Mouse (Mus musculus) cerebellum, postnatal 25 days (tissue): Measurements from ENCODE around the gene Onecut1.

Experiments
- DNase-seq, 2 experiments: peaks; one replicate each; pipeline ENCODE4 v3.0.0; 2021; ENCODE audit warnings: mixed read lengths in 2 of 2

Gene Onecut1

DNA sequence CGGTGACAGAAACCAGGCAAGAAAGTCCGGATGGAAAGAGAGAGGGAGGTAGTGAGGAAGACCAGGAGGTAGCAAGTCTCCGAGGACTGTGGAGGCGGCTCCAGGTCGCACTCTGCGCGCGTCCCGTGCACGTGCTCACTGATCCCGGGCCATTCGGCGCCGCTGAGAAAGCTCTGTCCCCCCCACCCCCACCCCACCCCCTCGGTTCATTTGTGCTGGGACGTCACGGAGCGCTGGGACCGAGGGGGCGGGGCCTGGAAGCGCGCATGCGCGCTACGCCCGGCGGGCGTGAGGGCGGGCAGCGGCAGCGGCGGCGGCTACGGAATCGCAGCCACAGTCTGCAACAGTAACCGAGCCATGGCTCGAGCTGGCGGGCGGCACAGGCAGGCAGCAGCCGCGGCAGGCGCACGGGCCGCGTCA, at the start of gene Onecut1:
Gene Onecut1 (plus strand): TSS at position 361 of the 420 bp plus-strand sequence.
- peak; percentile 67 to 81 for DNase-seq

DNA sequence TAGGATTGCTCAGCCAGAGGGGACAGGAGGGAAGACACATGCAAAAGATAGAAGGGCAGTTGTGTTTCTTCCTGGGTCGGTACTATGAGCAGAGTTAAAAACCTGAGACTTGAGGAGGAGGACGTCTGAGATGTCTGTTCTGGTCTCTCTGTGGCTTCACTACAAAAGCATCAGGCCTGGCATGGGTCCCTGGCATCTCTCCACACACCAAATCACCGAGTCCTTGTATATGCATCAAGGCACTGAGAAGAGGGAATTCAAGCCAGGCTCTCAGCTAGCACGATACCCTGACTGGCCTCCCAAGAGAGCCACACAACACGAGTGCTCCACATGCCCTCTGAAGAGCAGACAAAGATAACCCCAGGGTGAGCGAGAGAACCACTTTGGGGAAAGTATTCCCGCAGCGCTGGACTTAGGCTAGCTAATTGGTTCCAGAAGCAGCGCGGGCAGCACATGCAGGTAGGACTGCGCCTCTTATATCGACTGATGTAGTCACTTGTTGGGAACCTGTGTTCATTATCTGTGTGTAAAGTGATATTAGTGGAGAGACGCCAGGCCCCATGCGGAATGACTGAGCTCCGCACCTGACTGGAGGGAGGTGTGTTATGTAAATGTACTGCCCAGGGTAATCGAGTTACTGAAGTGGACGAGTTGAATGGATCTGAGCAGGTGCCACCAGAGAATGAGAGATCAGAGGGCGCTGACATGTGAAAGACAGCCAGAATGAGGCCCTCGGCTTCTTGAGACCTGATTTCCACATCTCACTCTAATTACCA, 41.8 kb upstream of the Onecut1 start:
- DNase-seq, result peak; percentile 20 to 49

DNA sequence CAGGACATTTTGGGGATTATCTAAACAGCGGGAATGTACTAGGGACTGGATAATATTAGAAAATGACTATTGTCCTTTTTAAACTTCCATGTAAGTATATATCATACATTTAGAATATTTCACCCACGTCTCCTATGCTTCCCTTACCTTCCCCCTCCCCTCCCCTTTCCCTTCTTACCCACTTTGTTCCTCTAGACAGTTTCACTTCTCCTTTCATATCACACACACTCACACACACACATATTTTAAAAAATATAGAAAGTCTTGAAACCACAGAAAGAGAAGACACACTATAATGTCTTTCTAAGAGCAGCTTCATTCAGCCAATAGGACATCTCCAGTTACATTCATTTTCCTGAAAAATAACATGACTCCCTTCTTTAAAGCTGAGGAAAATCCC, 36.6 kb upstream of the Onecut1 start:
- DNase-seq, result no peak

DNA sequence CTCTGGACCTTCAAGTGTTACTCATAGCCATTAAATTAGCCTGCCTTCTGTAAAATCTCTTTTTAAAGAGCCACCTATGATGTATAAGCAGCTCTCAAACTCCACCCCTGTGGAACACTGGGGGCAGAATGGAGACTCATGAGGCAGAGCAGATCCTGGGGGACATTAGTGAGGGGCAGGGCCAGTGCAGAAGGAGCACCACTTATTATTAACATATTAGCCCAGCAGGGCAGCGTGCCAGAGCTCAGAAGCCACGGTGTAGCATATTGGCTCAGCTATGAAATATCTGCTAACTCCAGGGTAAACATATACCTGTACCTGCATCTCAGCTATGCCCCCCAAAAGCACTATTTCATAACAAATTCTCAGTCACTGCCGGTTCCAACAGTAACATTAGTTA, 32.5 kb upstream of the Onecut1 start:
- no peak for DNase-seq

DNA sequence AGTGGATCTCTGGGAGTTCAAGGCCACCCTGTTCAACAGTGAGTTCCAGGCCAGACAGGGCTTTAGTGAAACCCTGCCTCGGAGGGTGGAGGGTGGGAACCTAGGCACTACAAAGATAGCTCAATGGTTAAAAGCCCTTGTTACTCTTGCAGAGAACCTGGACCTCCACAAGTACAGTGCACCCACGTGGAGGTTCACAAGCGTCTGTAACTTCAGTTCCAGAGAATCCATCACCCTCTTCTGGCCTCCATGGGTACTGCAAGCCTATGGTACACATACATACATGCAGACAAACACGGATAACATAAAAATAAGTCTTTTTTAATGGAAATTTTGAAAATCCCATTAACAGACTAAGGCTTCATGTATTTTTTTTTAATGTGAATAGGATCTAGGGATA, 18.8 kb upstream of the Onecut1 start:
- DNase-seq, result no peak

DNA sequence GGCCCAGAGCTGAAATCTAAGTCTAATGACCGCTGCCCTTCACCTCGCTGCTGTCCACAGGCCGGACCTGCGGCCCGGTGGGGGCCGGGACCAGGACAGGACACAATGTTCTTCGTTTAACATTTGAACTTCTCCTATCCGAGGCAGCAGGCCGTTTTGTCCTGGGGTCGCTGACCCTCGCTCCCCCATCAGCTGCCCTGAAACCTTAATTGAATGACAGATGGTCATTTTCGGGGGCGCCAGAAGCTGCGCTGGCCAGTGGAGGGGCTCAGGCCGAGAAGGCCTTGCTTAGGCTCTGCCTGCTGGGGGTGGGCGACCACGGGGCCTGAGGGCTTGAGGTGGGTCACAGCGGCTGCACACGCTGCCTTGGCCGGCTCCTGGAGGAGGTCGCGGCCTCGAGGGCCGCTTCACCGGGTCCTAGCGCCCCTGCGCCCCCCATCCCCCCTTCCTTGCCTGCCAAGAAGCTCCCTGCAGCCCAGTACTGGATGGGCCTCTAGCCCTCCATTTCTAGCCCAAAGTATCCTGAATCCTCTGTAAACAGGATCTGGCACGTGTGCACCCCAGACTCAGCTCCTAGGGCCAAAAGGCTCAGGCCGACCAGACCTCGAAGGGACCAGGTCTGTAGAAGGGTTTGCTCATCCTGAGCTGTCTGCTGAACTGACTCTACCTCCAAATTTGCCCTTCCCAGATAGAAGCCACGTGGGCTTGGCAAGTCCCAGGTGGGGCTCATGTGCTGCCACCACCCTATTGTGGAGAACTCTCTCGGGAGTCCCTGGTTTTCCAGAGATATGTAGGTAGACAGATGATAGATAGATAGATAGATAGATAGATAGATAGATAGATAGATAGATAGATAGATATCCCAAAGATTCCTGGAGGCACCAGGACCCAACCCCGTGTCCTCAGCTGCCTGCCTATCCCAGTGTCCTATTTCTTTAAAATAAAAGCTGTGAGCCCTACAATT, 14.6 kb upstream of the Onecut1 start:
- DNase-seq, result no peak

DNA sequence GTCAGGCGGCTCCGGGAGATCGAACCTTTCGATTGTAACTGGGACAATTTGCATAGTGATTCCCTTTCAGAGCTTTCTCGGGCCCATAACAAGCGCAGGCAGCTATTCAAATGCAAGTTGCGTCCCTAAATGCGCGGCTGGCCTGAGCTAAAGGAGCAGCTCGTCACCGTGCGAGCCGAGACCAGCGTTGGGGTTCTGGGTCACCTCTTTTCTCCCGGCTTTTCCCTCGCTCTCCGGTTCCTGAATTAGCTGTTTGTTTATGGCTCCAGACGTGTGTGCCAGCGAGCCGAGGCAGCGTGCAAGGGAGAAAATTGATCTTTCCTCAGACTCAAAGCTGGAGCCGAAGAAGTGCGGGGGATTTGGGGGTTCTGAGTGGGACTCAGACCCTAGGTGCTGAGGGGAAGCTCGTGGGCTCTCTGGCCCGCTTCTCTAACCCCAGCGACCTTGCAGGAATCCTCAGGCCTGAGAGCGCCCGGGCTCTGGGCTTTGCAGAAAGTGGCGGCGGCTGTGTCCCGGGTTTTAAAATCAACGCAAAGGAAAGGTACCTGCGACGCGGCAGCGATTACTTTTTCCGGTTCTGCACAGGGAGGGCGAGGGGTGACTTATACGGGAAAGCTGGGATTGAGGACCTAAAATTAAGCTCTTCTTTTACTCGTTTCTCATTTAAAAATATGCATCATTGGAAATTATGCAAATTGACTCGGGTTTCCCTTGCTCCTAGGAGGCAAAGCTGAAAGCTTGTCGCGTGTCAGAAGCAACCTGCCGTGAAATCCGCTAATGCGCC, 13.1 kb upstream of the Onecut1 start:
- DNase-seq, result no peak

DNA sequence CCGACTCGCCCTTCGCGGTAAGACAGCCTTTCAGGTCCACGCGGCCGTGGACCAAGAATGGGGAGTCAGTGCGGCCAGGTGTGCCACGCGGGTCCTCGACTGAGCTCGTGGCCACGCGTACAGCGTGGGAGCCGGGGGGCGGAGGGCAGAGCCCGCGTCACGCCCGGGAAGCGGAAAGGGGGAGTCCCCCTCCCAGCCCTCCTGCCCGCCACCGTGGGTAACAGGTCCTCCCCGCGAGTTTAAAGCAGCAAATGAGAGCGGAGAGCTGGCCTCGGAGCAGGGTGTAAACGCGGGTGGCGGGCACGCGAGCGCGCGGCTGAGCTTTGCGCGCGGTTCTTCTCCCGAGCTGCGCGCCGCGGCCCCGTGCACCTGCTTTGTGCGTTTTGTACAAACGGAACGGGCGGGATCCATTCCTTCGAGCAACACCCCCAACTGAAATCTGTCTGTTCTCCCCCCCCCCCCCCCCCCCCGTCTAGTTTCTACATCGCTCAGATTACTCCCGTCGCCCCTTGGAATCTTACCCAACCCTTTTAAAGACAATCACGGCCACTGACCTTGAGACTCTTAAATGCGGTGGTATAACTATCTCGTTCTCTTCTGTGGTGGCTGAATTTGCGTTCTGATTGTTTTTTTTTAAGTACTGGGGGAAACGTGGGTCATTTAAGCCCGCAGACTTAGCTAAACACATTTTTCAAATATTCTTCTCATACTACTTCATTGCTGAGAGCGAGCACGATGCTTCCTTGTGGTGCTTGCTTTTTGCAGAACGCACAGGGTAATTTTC, 12.3 kb upstream of the Onecut1 start:
- peak in 1 of 2 experiments; percentile 42 for DNase-seq

DNA sequence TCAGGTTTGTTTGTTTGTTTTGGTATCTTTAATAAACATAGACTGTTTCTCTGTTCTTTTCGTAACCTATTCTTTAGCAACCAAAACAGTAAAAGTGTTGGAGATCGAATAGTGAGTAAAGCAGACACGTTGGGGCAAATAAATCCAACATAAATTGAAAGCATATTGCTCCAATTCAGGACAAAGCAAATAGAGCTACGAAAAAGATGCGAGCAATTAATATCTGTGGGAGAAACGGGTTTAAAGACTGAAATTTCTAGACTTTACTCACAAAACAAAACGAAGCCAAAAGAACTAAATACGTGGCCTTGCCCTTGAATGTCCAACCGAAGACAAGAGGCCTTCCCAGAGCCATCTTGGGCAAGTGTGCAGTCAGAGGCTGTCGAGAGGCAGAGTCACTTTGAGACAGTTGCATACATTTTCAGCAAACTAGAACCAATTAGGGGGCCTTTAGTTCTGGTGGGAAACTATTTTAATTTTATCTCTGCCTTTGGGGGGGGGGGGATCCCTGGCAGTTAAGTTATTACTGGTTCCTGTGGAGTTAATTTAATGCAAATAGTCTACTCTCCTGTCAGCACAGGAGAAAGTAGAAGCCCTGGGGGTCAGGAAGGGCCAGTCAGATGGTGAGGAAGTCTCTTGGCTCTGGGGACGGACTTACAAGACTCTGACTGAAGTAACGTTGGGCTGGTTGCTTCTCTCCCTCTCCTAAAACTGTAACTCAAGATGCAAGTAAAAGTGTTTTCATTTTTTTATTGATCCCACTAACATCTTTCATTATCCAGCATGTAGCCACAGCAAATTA, 11.5 kb upstream of the Onecut1 start:
- DNase-seq, result no peak

DNA sequence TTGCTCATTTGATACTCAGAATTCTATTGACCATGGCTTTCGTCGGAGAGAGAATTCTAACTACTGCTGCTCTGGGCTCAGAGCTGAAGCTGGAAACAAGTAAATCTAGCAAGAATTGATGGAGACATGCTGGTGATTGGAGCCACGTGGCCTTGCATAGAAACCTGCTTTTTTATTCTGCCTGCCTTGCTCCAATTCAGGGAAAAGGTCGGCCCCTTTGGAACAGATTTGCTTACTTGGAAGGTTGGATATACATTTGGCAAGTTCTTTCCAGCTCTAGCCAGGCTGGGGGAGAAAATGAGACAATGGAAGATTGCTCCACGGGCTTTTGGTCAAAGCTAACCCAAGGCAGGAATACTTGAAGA, 11.0 kb upstream of the Onecut1 start:
- DNase-seq, result no peak

DNA sequence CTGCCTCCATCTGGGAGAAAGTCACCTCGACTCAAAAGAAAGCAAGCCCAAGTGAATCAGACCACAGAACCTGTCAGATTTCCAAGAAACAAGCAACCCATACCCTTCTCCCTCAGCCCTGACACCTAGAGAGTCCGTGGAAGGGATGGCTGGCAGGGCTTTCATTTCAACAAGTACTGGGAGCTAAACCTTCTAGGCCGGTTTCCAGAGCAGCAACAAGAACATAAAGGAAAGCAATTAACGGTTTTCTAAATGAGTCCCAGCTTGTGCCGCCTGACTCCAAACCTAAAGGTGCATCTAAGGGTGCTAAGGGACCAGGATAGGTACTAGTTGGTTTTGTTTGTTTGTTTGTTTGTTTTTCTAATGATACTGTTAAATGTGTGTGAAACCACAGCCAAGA, 10.1 kb upstream of the Onecut1 start:
- DNase-seq, result no peak

DNA sequence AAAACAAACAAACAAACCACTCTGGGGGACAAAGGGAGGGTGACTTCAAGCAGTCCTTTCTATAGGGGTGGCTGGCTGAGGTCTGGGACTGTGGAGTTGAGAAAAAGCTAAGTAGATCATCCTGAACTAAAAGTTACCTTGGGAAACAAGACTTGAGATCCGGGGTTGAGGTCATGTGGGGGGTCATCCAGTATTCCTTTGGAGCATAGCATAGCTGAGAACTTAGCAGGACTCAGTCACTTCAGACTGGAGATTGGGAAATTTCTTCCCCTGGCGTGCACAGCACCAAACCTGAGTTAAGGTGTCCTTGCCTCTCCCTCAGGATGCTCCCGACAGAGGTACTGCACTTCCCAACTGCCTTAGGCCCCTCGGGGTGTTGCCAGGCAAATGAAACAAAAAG, 9.4 kb upstream of the Onecut1 start:
- no peak for DNase-seq

DNA sequence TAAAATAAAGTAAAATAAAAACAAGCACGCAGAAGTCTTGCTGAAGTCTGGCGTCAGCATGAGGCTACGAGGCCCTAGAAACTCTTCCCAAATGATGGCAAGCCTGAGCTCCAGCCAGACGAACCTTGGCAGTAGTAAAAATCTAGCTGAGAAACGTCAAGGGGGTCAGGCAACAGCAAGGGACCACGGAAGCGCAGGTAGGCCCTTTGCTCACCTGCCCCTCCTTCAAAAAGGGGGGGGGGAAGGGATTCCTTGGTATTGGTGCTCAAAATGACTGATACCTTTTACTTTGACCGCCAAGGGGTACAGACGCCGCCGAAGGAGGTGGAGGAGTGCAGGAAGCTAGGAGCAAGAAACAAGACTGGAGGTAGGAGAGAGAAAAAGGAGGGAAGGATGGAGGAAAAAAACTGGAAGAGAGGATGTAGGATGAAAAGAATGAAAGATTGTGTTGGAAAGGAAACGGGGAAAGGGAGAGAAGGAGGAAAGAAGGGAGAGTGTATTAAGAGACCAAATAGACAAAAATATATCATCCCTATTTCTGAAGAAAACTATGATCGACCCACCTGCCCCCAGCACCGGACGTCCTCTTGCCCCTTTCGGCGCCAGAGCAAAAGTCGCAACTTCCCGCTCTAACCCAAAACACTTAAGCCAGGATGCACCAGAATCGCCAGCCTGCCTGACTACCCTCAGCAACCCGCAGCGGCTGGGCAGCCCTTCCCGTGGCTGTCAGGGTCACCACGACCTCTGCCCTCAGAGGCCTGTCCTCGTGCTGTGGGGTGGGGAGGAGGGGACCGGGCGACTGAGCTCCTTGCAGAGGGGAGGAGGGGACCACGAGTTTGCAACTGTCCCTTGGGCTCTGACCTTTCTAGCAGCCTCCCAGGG, 8.3 kb upstream of the Onecut1 start:
- DNase-seq, result no peak

DNA sequence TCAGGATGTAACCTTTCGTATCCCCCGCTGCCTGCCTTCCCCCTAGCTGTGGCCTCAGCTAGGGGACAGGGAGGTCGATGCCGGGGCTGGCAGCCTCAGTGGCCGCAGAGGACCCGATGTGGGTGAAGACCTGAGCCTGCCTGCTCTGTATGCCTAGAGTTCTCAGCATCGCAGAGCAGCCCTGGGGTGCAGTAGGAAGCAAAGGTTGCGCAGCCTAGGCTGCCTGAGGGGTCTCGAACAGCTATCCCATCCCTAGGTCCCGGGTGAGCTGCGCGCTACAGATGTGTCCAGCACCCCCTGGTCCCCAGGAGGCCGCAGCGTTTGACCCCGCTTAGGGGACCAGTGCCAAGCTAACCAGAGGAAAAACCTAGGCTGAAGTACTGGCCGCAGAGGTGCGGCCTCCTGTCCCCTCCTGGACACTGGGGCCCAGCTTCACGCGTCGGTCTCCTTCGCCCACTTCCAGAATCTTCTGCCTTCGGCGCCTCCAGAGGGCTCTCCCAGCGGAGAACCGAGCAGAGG, 7.6 kb upstream of the Onecut1 start:
- no peak for DNase-seq

DNA sequence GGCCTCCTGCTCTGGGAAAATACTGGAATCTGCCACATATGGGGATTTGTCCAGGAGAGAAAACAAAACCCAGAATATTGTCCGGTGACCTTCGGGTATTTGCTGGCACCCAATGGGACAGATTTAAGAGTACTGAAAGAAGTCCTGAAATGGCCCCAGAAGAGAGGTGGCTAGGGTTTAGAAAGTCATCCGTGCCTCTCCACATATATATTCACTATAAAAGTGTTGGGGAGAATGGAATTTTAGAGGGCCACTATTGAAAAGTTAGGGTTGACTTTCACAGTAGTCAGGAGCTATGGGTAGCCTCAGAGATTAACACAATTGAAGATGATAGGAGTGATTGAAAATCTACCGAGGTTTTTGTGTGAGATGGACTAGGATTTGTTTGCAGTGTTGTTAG, 6.3 kb upstream of the Onecut1 start:
- DNase-seq, result no peak

DNA sequence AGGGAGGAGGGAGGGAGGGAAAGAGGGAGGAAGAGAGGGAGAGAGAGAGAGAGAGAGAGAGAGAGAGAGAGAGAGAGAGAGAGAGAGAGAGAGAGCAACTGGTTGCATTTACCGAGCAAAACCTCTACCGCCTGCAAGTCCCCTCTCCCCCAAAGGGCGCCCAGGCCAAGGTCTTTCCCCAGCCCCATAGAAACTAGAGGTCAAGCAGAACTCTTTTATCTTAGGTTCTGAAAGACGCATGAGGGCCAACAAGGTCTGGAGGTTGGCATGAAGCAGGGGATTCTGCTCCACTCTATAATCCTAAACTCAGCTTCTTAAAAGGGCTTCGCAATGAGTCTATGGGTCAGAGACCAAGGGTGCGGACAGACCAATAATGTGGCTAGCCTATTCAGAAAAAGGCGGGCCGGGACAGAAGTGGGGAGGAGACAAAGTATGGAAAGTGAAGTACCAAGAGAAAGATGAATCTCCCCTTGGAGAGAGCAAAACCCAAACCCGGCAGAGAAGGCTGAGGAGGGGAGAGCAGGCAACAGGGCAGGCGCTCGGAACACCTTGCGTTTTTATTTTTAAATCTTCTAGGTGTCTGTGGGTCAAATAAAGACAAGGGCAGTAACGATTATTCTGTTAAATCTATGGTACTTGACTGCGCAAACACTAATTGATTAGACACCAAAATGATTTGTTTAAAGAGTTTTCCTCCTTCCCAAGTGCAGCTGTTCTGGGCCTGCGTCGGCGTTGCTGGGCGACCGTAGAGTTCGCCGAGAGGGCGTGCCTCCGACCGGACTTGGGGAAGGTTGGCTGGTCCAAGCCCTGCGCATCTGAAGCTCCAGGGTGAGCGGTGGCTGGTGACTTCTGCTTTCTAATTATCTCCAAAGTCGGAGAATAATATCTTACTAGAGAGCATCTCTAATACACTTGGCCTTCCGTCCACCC, 4.9 kb upstream of the Onecut1 start:
- no peak for DNase-seq

DNA sequence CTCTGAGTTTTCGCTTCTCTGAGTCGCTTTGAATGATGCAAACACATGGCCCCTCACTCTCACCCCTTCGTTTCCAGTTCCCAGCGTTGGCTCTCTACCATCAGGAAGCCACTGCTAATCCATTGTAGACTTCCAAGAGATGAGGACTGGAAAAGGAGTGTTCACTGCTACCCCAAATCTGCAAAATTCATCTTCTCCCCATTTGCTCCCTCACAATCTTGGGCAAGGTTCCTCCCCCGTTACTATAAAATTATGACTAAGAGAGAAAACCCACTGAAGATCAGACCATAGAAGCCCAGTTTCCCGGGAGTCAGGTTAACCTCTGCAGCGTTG, 4.2 kb upstream of the Onecut1 start:
- DNase-seq, result no peak

DNA sequence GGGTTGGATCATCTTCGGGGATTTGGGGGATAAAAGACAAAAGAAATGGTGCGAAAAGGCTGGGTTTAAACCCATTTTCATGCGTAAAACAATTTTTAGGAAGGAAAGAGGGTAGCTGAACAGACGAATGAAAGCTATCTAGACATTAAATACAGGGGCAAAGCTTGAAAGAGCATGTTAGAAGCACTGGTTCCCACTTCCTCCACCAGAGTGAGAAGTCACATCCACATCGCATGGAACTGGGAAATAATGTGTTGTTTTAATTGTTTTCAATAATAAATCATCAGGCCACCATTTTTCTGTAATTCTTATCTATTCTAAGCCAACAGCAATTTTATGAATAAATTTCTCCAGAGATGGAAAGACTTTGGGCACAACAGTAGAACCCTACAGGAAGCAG, 3.6 kb upstream of the Onecut1 start:
- DNase-seq, result no peak

DNA sequence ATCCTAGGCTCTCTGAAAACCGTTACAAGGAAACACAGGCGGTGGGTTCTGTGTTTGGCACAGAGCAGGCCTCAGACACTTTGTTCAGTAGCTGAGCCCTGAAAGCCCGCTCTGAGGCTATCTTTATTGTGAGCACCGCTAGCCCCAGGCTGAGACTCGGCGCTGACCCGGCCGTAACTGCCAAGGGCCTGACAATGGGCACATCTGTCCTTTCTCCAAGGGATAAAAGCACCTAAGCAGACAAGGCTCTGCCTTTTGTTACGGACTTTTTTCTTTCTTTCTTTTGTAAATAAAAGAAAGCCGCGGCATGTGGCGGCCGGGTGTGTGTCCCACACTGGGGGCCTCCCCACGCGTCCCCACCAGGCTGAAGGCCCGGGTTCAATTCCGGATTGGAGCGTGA, 1.3 kb upstream of the Onecut1 start:
- no peak for DNase-seq
